Mouse (Mus musculus): Measurements from ENCODE around the gene Oprm1.

- no peak for TF ChIP-seq EP300 (IDR thresholded peaks at IDR 0.05; ENCODE audit: low read depth)
- TF ChIP-seq CTCF (IDR thresholded peaks at IDR 0.05; ENCODE audit: low read depth) = no peak
These were observed 200.5 kb downstream of the Oprm1 start for GRCm38 (mm10) chr10:6958791-6959190.

Data from heart, postnatal 0 days (tissue).